Mouse (Mus musculus) limb, embryonic 11.5 days (tissue): ENCODE data around the gene Mpi. TPM values are rescaled to one million over a fixed set of nuclear protein-coding genes. Genes with fewer than 3 reads are reported as not detected.

Source experiments
- ATAC-seq: fragments of 200-750 bp; cut with Nextera tagmentation; 2 replicates; pipeline ENCODE4 v1.8.0; 2017; ENCODE audit warnings: low read depth; ENCODE audit not compliant: insufficient number of reproducible peaks, low FRiP score, low TSS enrichment
- DNase-seq: peaks from one replicate; pipeline ENCODE4 v3.0.0-alpha.2; 2015; ENCODE audit warnings: low spot score
- H3K27ac ChIP-seq: fragments of 300-500 bp; sonication (generic); replicated peaks from 2 replicates; pipeline ENCODE4 v1.5.1; 2014; ENCODE audit warnings: low read depth, mild to moderate bottlenecking, low read length
- H3K27me3 ChIP-seq: fragments of 300-500 bp; sonication (generic); 2 replicates; pipeline ENCODE4 v1.6.1; 2014; ENCODE audit warnings: mild to moderate bottlenecking, low read length, mixed read lengths; ENCODE audit not compliant: control insufficient read depth, insufficient read depth
- H3K36me3 ChIP-seq: fragments of 300-500 bp; sonication (generic); 2 replicates; pipeline ENCODE4 v1.6.1; 2014; ENCODE audit warnings: mild to moderate bottlenecking, low read length, moderate library complexity, mixed read lengths; ENCODE audit not compliant: control insufficient read depth, insufficient read depth
- H3K4me1 ChIP-seq: fragments of 300-500 bp; sonication (generic); 2 replicates; pipeline ENCODE4 v1.6.1; 2014; ENCODE audit warnings: low read length, mixed read lengths; ENCODE audit not compliant: control insufficient read depth, insufficient read depth
- H3K4me2 ChIP-seq: fragments of 300-500 bp; sonication (generic); 2 replicates; pipeline ENCODE4 v1.6.1; 2014; ENCODE audit warnings: low read depth, mild to moderate bottlenecking, moderate library complexity; ENCODE audit not compliant: severe bottlenecking
- H3K4me3 ChIP-seq: fragments of 300-500 bp; sonication (generic); 2 replicates; pipeline ENCODE4 v1.5.1; 2014; ENCODE audit warnings: low read depth, low read length
- H3K9ac ChIP-seq: fragments of 300-500 bp; sonication (generic); 2 replicates; pipeline ENCODE4 v1.6.1; 2014; ENCODE audit warnings: mild to moderate bottlenecking, low read length
- H3K9me3 ChIP-seq: fragments of 300-500 bp; sonication (generic); 2 replicates; pipeline ENCODE4 v1.6.1; 2016; ENCODE audit warnings: low read length; ENCODE audit not compliant: control insufficient read depth
- WGBS: fragments of 180-500 bp; shearing (Covaris S2); extraction: QIAGEN DNeasy Blood & Tissue Kit; methylation state at CpG from one replicate; pipeline ENCODE4 v1.1.7; 2014; 5-methylcytosine and 5-hydroxymethylcytosine counted together
- polyA plus RNA-seq: library from polyadenylated mRNA; unstranded; fragments of >200 nt; fragmentation: Nextera tagmentation; extraction: Ambion mirVana; gene quantifications from 2 replicates; pipeline ENCODE4 v1.2.1, GENCODE M21; 2014

Mpi gene
- 43.5 and 43.8 TPM in 2 replicates for polyA plus RNA-seq

GRCm38 (mm10) chr9:57552139-57552887 is at the start of gene Mpi:
Gene Mpi (minus strand): TSS chr9:57552763.
- no peak for ATAC-seq
- peak within 1 kb of the TSS; percentile 61 for H3K4me2 ChIP-seq
- no peaks in the 10 kb centered on the region for H3K9me3 ChIP-seq
- H3K27me3 ChIP-seq, result no peaks in the 10 kb centered on the region
- H3K4me3 ChIP-seq, result peak within 1 kb of the TSS; percentile 60
- no peak within 1 kb of the TSS for H3K27ac ChIP-seq
- H3K4me1 ChIP-seq, result peaks cover 4% of the 10 kb centered on the region
- 3% methylated on average over 28 of the region's 28 CpGs for whole genome bisulfite sequencing
- DNase-seq, result peak; percentile 84
- H3K9ac ChIP-seq, result peak within 1 kb of the TSS; percentile 69
- peaks cover 15% of the 10 kb centered on the region; the same call in 1 of the 2 replicates for H3K36me3 ChIP-seq

DNA sequence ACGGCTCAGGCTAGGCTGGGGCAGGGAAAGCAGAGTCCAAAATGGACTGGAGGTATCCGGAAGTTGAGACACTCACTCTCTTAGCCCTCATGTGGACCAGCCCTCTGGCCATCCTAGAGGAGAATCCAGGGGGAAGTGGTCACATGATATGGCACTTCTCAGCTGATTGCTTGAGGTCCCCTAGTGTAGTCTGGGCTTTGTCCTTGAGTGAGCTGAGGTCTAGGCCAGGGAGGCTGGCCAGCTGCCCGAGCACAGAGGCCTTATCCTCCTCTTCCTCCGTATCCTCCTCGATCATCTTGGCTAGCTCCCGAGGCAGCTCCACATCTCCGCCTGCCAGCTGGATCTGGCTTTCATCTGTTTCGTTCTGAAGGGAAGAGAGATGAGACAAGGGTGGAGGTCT is 49.5 kb upstream of the Mpi start:
- H3K4me1 ChIP-seq, result peaks cover 3% of the 10 kb centered on the region; the same call in 1 of the 2 replicates
- H3K4me2 ChIP-seq, result no peak overlapping the region
- DNase-seq (no peak), ATAC-seq (no peak)
- H3K4me3 ChIP-seq, result no peak overlapping the region
- H3K27ac ChIP-seq, result no peak overlapping the region
- H3K27me3 ChIP-seq, result no peaks in the 10 kb centered on the region
- WGBS, result 63% methylated on average over 8 of the region's 8 CpGs
- H3K9me3 ChIP-seq, result no peaks in the 10 kb centered on the region
- H3K9ac ChIP-seq, result no peak overlapping the region
- no peaks in the 10 kb centered on the region for H3K36me3 ChIP-seq

DNA sequence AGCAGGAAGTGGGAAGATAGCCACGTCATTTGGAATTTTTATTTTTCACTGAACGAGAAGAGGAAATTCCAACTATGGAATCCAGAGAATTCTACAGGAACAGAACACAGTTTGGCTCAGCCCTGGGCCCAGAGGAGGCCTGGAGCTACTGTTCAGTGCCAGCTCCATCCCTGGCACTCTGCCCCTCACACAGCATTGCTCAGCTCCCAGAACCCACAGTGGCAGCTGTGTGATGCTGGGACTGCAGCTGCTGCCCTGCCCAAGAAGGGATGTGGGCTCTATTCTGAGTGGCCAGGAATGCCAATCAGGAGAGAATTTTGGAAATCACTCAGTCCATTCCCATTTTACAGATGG is 48.8 kb upstream of the Mpi start:
- 67% methylated on average over 2 of the region's 2 CpGs for WGBS
- no peaks in the 10 kb centered on the region for H3K9me3 ChIP-seq
- no peaks in the 10 kb centered on the region for H3K27me3 ChIP-seq
- no peak for DNase-seq
- H3K4me1 ChIP-seq, result peaks cover 3% of the 10 kb centered on the region; the same call in 1 of the 2 replicates
- no peak overlapping the region for H3K27ac ChIP-seq
- ATAC-seq, result no peak
- H3K36me3 ChIP-seq, result no peaks in the 10 kb centered on the region
- no peak overlapping the region for H3K4me3 ChIP-seq
- no peak overlapping the region for H3K9ac ChIP-seq
- H3K4me2 ChIP-seq, result no peak overlapping the region

GRCm38 (mm10) chr9:57600620-57601352 is 48.2 kb upstream of the Mpi start:
- Histone ChIP-seq H3K36me3 (no peaks in the 10 kb centered on the region), H3K27me3 (no peaks in the 10 kb centered on the region), H3K27ac (no peak overlapping the region), H3K4me3 (no peak overlapping the region), H3K9me3 (no peaks in the 10 kb centered on the region), H3K9ac (no peak overlapping the region), H3K4me1 (peaks cover 3% of the 10 kb centered on the region; the same call in 1 of the 2 replicates), H3K4me2 (no peak overlapping the region)
- ATAC-seq, result no peak
- DNase-seq, result peak; percentile 38
- 3% methylated on average over 3 of the region's 3 CpGs for WGBS

DNA sequence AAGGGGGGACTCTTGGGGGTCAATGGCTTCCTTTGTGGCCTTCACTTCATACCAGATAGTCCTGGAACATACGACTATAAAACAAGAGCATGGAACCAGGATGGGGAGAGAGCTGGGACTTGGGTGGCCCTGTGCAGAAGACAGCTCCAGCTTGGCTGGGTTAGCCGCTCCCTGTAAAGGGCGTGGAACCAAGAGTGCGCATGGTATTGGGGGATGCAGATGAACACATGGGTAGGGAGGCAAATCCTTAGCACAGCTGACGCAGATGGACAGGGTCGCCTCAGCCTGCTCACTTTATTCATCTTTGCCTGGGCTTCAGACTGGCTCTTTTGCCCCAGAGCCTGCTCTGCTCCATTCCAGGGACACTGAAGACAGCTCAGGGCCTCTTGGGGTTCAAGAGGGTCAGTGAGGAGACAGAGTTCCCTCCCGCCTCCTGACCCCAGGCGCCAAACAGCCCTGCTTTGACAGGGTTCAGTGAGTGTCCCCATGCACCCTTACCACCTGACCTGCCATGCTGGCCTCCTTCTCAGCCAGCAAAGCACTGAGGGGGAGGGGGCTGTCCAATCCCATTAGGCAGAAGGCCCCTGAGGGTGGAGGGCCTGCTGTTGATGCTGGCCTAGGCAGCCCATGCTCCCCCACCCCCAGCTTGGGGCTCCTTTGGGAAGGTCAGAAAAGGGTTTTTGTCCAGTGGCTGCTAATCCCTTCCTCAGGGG is 46.4 kb upstream of the Mpi start:
- ATAC-seq (no peak), DNase-seq (no peak)
- Histone ChIP-seq H3K9ac (no peak overlapping the region), H3K4me2 (no peak overlapping the region), H3K27me3 (no peaks in the 10 kb centered on the region), H3K9me3 (no peaks in the 10 kb centered on the region), H3K4me1 (peaks cover 3% of the 10 kb centered on the region; the same call in 1 of the 2 replicates), H3K4me3 (no peak overlapping the region), H3K36me3 (no peaks in the 10 kb centered on the region), H3K27ac (no peak overlapping the region)
- 53% methylated on average over 8 of the region's 8 CpGs for WGBS

DNA sequence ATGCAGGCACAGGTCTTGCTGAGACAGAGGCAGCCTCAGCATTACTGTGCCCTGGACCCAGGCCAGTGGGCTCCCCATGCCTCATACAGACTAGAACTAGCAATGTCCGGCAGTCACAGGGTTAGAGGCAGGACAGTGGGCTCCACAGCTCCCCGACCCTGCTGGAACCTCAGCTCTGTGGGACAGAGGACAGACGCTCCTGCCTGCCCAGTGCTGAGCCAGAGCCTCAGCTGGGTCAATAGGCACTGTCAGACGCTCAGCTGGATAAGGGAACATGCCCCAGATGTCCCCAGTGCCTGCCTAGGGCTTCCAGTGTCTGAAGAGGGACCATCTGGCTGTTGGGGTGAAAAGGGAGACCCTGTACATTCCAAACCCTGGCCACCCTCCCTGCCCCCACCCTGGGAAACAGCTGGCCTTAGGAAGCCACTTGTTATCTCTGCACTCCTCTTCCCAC is 45.4 kb upstream of the Mpi start:
- Histone ChIP-seq H3K4me2 (no peak overlapping the region), H3K36me3 (peaks cover 1% of the 10 kb centered on the region; the same call in 1 of the 2 replicates), H3K9ac (no peak overlapping the region), H3K4me1 (peaks cover 3% of the 10 kb centered on the region; the same call in 1 of the 2 replicates), H3K4me3 (no peak overlapping the region), H3K27me3 (no peaks in the 10 kb centered on the region), H3K27ac (no peak overlapping the region), H3K9me3 (no peaks in the 10 kb centered on the region)
- DNase-seq, result no peak
- no peak for ATAC-seq
- 23% methylated on average over 4 of the region's 4 CpGs for WGBS

- Histone ChIP-seq H3K4me2 (no peak overlapping the region), H3K27me3 (no peaks in the 10 kb centered on the region), H3K27ac (no peak overlapping the region), H3K36me3 (peaks cover 3% of the 10 kb centered on the region; the same call in 1 of the 2 replicates), H3K4me3 (no peak overlapping the region), H3K4me1 (peaks cover 3% of the 10 kb centered on the region; the same call in 1 of the 2 replicates), H3K9me3 (no peaks in the 10 kb centered on the region), H3K9ac (no peak overlapping the region)
- DNase-seq, result no peak
- 88% methylated on average over 8 of the region's 8 CpGs for WGBS
- no peak for ATAC-seq
These were observed 44.7 kb upstream of the Mpi start for GRCm38 (mm10) chr9:57597265-57597664.

DNA sequence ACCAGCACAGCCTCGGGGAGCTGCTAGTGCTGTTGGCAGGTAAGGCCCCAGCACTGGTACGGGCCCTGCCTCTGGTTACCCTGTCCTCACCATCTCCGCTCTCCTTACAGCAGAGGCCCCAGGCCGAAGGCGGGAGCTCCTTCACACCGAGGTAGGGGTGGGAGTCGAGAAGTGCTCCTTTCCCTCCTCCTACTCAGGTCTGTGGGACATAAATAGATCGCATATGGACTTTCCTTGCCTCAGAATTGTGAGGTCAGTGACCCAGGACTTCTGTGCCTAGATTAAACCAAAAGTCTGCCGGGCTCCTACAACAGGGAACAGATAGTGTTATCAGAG is 41.6 kb upstream of the Mpi start:
- Histone ChIP-seq H3K27ac (no peak overlapping the region), H3K4me3 (no peak overlapping the region), H3K9ac (no peak overlapping the region), H3K4me2 (no peak overlapping the region), H3K4me1 (no peaks in the 10 kb centered on the region), H3K27me3 (no peaks in the 10 kb centered on the region), H3K36me3 (peaks cover 4% of the 10 kb centered on the region; the same call in 1 of the 2 replicates), H3K9me3 (no peaks in the 10 kb centered on the region)
- ATAC-seq, result no peak
- 75% methylated on average over 9 of the region's 9 CpGs for WGBS
- DNase-seq, result no peak
